Mouse (Mus musculus) intestine, embryonic 16.5 days (tissue): ENCODE data around the gene Cebpb. TPM values are rescaled to one million over a fixed set of nuclear protein-coding genes. Genes with fewer than 3 reads are reported as not detected.

Experiments used
- ATAC-seq: fragments of 200-750 bp; cut with Nextera tagmentation; 2 replicates; pipeline ENCODE4 v1.8.0; 2017; ENCODE audit warnings: moderate TSS enrichment, moderate library complexity
- H3K27ac ChIP-seq: fragments of 300-500 bp; sonication (generic); 2 replicates; pipeline ENCODE4 v1.5.1; 2014; ENCODE audit warnings: mild to moderate bottlenecking, low read length
- H3K27me3 ChIP-seq: fragments of 300-500 bp; sonication (generic); replicated peaks from 2 replicates; pipeline ENCODE4 v1.6.1; 2014; ENCODE audit warnings: low read length, control low read depth, mixed read lengths; ENCODE audit not compliant: control insufficient read depth, insufficient read depth
- H3K36me3 ChIP-seq: fragments of 300-500 bp; sonication (generic); 2 replicates; pipeline ENCODE4 v1.6.1; 2014; ENCODE audit warnings: low read length, control low read depth; ENCODE audit not compliant: control insufficient read depth, insufficient read depth
- H3K4me1 ChIP-seq: fragments of 300-500 bp; sonication (generic); 2 replicates; pipeline ENCODE4 v1.6.1; 2014; ENCODE audit warnings: low read length, control low read depth, mixed read lengths; ENCODE audit not compliant: control insufficient read depth, insufficient read depth
- H3K4me2 ChIP-seq: fragments of 300-500 bp; sonication (generic); 2 replicates; pipeline ENCODE4 v1.6.1; 2014; ENCODE audit warnings: low read depth, low read length, control low read depth
- H3K4me3 ChIP-seq: fragments of 300-500 bp; sonication (generic); 2 replicates; pipeline ENCODE4 v1.5.1; 2014; ENCODE audit warnings: mild to moderate bottlenecking, low read length
- H3K9ac ChIP-seq: fragments of 300-500 bp; sonication (generic); 2 replicates; pipeline ENCODE4 v1.6.1; 2014; ENCODE audit warnings: low read depth, low read length
- H3K9me3 ChIP-seq: fragments of 300-500 bp; sonication (generic); 2 replicates; pipeline ENCODE4 v1.6.1; 2016; ENCODE audit warnings: low read length, control low read depth; ENCODE audit not compliant: control insufficient read depth
- WGBS: fragments of 180-500 bp; shearing (Covaris S2); extraction: QIAGEN DNeasy Blood & Tissue Kit; methylation state at CpG from one replicate; pipeline ENCODE4 v1.1.7; 2014; 5-methylcytosine and 5-hydroxymethylcytosine counted together
- polyA plus RNA-seq: library from polyadenylated mRNA; unstranded; fragments of >200 nt; fragmentation: Nextera tagmentation; extraction: Ambion mirVana; gene quantifications from 2 replicates; pipeline ENCODE4 v1.2.1, GENCODE M21; 2015

The Cebpb gene
- polyA plus RNA-seq, 1 experiment from 2014 or later: 0.65 TPM

DNA sequence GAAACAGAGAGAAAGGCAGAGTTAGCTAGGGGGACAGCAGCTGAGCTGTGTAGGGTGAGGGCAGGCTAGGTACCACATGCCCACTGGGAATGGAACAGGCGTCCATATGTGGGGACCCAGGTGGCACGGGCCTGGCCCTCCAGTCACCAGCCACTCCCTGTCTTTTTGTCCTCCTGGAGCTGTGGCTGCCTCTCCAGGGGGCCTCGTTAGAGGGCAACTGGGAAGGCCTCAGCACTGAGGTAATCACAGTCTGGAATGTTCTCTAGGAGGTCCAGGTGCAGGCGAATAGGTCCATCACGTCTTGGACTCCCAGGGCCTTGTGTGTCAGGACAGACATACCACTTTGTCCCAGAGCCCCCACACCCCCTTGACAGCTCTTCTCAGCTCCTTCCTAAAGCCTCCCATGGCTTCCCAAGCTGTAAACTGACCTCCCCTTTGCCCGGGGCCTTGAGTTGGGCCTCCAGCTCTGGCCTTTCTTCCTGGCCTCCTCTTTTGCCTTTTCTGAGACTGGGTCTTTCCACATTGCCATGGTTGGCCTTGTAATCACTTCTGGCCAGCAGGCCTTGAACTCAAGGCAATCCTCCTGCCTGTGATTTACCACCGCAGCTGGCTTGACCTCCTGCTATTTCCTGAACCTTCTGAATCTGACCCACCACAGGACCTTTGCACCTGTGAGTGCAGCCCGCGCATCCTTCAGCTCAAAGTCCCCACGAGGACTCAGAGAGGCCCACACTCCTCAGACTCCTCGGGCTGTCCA is 17.6 kb downstream of the Cebpb start:
- peaks cover 24% of the 10 kb centered on the region for H3K4me1 ChIP-seq
- no peak overlapping the region for H3K4me2 ChIP-seq
- no peak overlapping the region for H3K4me3 ChIP-seq
- peak overlapping the region; percentile 51; the same call in 1 of the 2 replicates for H3K27ac ChIP-seq
- ATAC-seq: peak; percentile 74
- WGBS: 64% methylated on average over 11 of the region's 11 CpGs
- H3K36me3 ChIP-seq: no peaks in the 10 kb centered on the region
- H3K27me3 ChIP-seq: no peaks in the 10 kb centered on the region
- H3K9ac ChIP-seq: peak overlapping the region; percentile 60
- no peaks in the 10 kb centered on the region for H3K9me3 ChIP-seq

DNA sequence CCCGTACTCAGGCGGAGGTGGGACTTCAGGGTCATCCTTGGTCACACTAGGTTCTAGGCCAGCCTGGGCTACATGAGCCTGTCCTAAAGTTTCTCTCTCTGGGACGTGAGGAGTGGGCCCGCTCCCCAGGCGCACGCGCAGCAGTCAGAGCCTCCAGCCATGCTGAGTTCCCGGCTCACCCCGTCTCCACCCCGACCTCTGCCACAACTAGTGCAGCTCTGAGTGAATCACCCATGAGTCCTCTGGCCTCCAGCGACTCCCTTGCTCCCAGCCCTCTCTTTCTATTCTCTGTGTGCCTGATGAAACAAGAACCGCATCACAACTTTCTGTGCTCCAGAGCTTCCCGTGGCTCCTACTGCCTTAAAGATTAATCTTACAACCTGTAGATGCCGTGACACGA is 19.7 kb downstream of the Cebpb start:
- Histone ChIP-seq H3K9me3 (no peaks in the 10 kb centered on the region), H3K4me1 (peaks cover 23% of the 10 kb centered on the region), H3K27me3 (no peaks in the 10 kb centered on the region), H3K4me2 (no peak overlapping the region), H3K27ac (no peak overlapping the region), H3K9ac (no peak overlapping the region), H3K4me3 (no peak overlapping the region), H3K36me3 (no peaks in the 10 kb centered on the region)
- ATAC-seq: no peak
- WGBS: 60% methylated on average over 15 of the region's 15 CpGs

DNA sequence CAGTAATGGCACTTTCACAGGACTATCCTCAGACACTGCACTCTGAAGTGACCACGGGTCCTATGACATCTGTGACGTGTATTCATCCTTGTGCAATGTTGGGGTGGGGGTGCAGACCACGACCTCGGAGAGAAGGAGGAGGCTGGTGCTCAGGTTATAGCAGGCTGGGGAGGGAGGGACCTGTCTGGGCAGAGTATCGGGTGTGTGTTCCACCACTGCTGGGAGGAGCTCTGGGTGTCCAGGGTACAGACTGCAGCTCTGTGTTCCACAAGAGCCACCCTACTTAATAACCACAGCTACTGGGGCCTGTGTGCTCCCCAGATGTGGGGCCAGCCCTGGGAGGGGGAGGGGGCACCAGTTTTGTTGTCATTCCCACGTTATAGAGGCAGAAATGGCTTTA is 21.3 kb downstream of the Cebpb start:
- WGBS: 58% methylated on average over 6 of the region's 6 CpGs
- no peaks in the 10 kb centered on the region for H3K27me3 ChIP-seq
- H3K27ac ChIP-seq: no peak overlapping the region; the same call in 1 of the 2 replicates
- H3K4me3 ChIP-seq: no peak overlapping the region
- peaks cover 24% of the 10 kb centered on the region for H3K4me1 ChIP-seq
- no peak overlapping the region for H3K4me2 ChIP-seq
- H3K36me3 ChIP-seq: no peaks in the 10 kb centered on the region
- no peak overlapping the region for H3K9ac ChIP-seq
- peak; percentile 71 for ATAC-seq
- no peaks in the 10 kb centered on the region for H3K9me3 ChIP-seq

DNA sequence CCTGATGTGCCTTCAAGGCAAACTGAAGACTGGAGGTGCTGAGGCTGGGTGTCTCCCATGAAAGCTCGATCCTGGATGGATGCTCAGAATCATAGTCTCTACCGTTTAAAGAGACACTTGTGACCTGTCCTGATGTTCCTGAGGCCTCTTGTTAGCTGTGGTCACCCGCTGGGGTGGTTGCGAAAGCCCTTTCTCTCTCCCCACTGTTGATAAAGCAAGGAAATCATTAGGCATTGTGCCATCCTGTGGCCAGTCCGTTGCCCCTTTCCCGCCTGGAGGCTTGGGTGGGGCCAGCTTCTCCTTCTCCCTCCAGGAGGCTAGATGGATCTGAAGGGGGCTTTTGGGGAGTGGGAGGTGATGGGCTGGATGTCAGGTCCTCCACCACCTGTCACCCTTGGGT is 21.9 kb downstream of the Cebpb start:
- H3K27ac ChIP-seq: no peak overlapping the region
- no peak overlapping the region for H3K9ac ChIP-seq
- H3K4me1 ChIP-seq: peaks cover 24% of the 10 kb centered on the region
- H3K27me3 ChIP-seq: no peaks in the 10 kb centered on the region
- H3K4me2 ChIP-seq: no peak overlapping the region
- no peaks in the 10 kb centered on the region for H3K36me3 ChIP-seq
- H3K9me3 ChIP-seq: no peaks in the 10 kb centered on the region
- H3K4me3 ChIP-seq: no peak overlapping the region
- no peak for ATAC-seq
- 62% methylated on average over 6 of the region's 6 CpGs for WGBS

DNA sequence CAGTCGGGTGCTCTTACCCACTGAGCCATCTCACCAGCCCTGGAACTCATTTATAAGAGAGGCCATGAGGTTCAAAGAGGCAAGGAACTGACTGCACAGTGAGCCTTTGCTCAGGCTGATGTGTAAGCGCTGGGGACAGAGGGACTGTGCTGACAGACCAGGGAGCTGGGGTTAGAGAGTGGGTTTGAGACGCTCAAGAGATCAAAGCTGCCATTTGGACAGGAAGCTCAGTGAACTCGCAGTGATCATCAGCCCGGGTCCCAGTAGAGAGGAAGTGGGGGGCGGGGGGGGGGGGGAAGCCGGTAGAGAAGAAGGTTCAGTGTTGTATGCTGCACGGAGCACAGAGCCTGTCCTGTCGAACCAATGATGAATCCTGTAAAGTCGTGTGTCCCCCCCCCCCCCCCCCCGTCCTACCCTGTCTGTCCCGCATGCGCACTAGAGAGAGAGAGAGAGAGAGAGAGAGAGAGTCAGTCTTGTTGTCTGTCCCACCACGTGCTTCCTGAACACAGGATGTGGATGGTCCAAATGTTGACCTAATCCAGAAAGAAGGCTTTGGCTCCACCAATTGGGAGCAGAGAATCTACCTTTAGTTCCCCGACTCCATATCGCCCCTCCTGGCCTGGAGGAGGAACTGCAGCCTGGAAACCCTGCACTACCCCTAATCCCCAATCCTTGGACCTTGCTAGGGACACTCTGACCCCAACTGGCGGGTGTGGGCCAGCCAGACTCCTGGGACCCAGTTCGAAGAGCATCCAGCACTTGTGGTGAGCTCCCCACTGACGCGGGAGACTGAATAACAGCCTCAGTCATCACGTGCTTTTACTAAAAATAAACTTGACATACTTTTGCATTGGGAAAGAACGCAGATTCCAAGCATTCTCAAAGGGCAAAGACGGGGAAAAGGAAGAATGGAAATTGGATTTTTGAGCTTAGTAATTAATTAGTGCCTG is 24.4 kb downstream of the Cebpb start:
- no peaks in the 10 kb centered on the region for H3K9me3 ChIP-seq
- H3K4me1 ChIP-seq: peaks cover 14% of the 10 kb centered on the region
- no peak overlapping the region for H3K27ac ChIP-seq
- no peak for ATAC-seq
- no peak overlapping the region for H3K9ac ChIP-seq
- no peak overlapping the region for H3K4me3 ChIP-seq
- no peak overlapping the region for H3K4me2 ChIP-seq
- no peaks in the 10 kb centered on the region for H3K36me3 ChIP-seq
- WGBS: 62% methylated on average over 20 of the region's 23 CpGs
- no peaks in the 10 kb centered on the region for H3K27me3 ChIP-seq

DNA sequence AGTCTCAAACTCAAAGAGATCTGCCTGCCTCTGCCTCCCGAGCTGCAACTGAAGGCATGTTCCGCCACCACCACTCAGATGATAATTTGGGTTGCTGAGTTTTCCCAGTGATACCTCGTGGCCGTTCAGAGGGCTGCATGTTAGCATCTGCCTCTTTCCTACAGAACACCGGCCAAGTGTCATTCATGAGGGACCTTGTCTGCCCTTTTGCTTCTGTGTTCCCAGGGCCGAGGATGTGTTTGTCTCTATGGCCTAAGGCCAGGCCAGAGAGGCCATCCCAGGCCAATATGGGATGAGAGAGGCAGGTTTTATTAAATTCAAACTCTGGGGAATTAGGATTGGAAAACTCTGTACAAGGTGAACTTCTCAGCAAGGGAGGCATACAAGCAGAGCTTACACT is 25.6 kb downstream of the Cebpb start:
- H3K4me3 ChIP-seq: no peak overlapping the region
- ATAC-seq: no peak
- no peak overlapping the region for H3K4me2 ChIP-seq
- no peak overlapping the region for H3K9ac ChIP-seq
- H3K27me3 ChIP-seq: no peaks in the 10 kb centered on the region
- peaks cover 14% of the 10 kb centered on the region for H3K4me1 ChIP-seq
- 92% methylated on average over 6 of the region's 6 CpGs for WGBS
- no peaks in the 10 kb centered on the region for H3K9me3 ChIP-seq
- H3K36me3 ChIP-seq: no peaks in the 10 kb centered on the region
- H3K27ac ChIP-seq: no peak overlapping the region

DNA sequence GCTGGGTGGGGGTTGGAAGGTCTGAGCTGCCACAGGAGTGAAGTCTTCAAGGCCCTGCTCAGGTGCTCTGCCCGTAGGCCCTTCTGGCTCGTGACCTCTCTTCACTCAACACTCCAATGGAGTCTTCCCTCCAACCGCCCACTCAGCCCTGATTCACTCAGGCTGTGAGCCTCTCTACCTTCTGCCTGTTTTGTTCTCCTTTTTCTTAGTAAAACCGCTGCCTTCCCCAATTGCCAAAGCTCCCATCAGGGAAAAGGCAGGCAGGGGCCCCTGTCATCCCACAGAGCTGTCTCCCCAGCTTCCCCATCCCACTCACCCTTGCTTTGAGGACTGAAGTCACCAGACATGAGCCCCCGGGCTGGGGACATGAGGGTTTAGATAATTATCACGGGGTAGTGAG is 26.3 kb downstream of the Cebpb start:
- ATAC-seq: no peak
- WGBS: 65% methylated on average over 6 of the region's 6 CpGs
- Histone ChIP-seq H3K9me3 (no peaks in the 10 kb centered on the region), H3K4me1 (peaks cover 12% of the 10 kb centered on the region), H3K27ac (no peak overlapping the region), H3K36me3 (no peaks in the 10 kb centered on the region), H3K27me3 (no peaks in the 10 kb centered on the region), H3K4me2 (no peak overlapping the region), H3K9ac (no peak overlapping the region), H3K4me3 (no peak overlapping the region)

DNA sequence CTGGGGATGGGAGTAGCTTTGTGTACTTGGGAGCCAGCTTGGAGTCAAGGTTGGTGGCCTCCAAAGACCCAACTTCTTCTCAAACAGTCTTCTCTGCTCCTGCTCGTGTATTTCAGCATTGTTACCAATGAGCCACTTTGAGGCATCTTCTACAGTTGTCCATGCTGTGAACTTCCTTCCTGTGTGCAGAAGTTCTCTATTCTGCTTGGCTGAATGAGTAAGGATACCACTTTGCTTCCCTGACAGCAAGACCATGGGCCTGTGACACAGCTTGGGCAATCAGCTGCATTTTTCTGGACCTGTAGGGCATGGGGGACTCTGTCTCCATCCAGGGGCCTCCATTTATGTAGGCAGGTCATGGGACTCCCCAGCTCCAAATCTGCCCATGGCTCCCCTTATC is 28.5 kb downstream of the Cebpb start:
- H3K27ac ChIP-seq: no peak overlapping the region
- H3K9me3 ChIP-seq: no peaks in the 10 kb centered on the region
- no peak overlapping the region for H3K4me3 ChIP-seq
- peaks cover 13% of the 10 kb centered on the region for H3K4me1 ChIP-seq
- H3K36me3 ChIP-seq: no peaks in the 10 kb centered on the region
- no peaks in the 10 kb centered on the region for H3K27me3 ChIP-seq
- 68% methylated on average over 1 of the region's 1 CpGs for WGBS
- no peak for ATAC-seq
- no peak overlapping the region for H3K9ac ChIP-seq
- no peak overlapping the region for H3K4me2 ChIP-seq

DNA sequence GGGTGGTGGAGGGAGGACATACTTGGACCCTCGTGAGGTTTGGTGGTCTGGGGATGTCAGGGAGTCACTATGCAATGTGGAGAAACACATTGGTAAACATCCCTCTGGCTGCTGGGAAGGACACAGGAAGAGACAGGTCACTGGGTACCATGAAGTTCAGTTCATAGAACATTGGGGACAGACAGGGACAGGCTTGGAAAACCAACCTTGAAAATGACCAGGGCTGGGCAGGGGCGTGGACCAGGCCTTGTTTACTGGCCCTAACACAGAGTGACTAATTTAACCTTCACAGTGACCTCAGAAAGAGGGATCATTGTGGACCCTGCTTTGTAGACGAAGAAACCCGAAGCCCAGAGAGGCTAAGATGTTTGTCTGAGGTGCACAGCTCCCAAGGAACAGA is 30.8 kb downstream of the Cebpb start:
- ATAC-seq: no peak
- H3K9ac ChIP-seq: no peak overlapping the region
- no peaks in the 10 kb centered on the region for H3K36me3 ChIP-seq
- no peak overlapping the region for H3K27ac ChIP-seq
- WGBS: 81% methylated on average over 4 of the region's 4 CpGs
- no peak overlapping the region for H3K4me3 ChIP-seq
- no peaks in the 10 kb centered on the region for H3K27me3 ChIP-seq
- no peak overlapping the region for H3K4me2 ChIP-seq
- H3K4me1 ChIP-seq: peaks cover 16% of the 10 kb centered on the region
- no peaks in the 10 kb centered on the region for H3K9me3 ChIP-seq
